Mouse (Mus musculus): ENCODE results near the gene Pitpnc1. TPM values are rescaled to one million over a fixed set of nuclear protein-coding genes. Genes with fewer than 3 reads are reported as not detected.

The Pitpnc1 gene
- polyA plus RNA-seq (2017; shearing (Covaris generic)): 85.0 TPM

GRCm38 (mm10) chr11:107470521-107471041, at the start of gene Pitpnc1:
Pitpnc1 (minus strand) TSS chr11:107470699.

GRCm38 (mm10) chr11:107479053-107479861, 8.8 kb upstream of the Pitpnc1 start, which contains the start of gene Psmd12:
Psmd12 (plus strand) TSS chr11:107479484.

GRCm38 (mm10) chr11:107188565-107189552, 281.6 kb downstream of the Pitpnc1 start, which contains the start of gene Nol11:
Nol11 (minus strand) TSS chr11:107189381.

Other genes starting within 250 kb of the Pitpnc1 start
- 123 TPM for gene Psmd12, start 8.8 kb upstream of the Pitpnc1 start, polyA plus RNA-seq (2017; shearing (Covaris generic))
- gene Helz, start 77.2 kb upstream of the Pitpnc1 start, polyA plus RNA-seq (2017; shearing (Covaris generic)): 48.4 TPM
- gene Cacng1, start 245.8 kb upstream of the Pitpnc1 start, polyA plus RNA-seq (2017; shearing (Covaris generic)): not detected

Measured in CD4-positive, CD25-positive, alpha-beta regulatory T cell (primary cell).